ENCODE assay signal across 29 mouse cellular contexts in the genomic region with DNA sequence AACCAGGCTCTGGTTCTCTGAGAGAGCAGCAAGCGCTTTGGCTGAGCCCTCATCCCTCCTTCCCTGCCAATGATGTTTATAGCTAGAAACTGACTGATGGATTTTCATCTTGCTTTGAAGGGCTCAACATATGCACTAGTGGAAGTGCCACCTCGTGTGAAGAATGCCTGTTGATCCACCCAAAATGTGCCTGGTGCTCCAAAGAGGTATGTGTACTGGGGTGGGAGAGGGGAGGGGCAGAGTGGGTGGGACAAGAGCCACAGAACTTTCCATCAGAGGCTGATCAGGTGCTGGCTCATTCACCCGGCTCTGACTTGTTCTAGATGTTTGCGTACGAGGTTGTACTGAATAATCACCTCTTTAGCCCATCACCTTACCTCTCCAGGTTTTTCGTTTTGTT. TPM values are rescaled to one million over a fixed set of nuclear protein-coding genes. Genes with fewer than 3 reads are reported as not detected.
"Had no signal": no experiment of that assay in that cellular context is flagged by ENCODE, and none has a peak within 500 bp of the region (broad histone marks: within the 10 kb centered on the region; RNA-seq: fewer than 3 reads in every experiment).

No protein-coding gene starts in this region.

- H3K27me3 ChIP-seq: heart, embryonic 13.5 days; heart, embryonic 15.5 days; hindbrain, embryonic 13.5 days; hindbrain, embryonic 15.5 days; limb, embryonic 12.5 days; liver, embryonic 12.5 days had no signal

- H3K27ac ChIP-seq: heart, embryonic 13.5 days; heart, embryonic 15.5 days; hindbrain, embryonic 13.5 days; hindbrain, embryonic 15.5 days; hindbrain, postnatal 0 days; layer of hippocampus, adult 2 months; left cerebral cortex, adult 2 months; limb, embryonic 10.5 days; limb, embryonic 12.5 days; liver, embryonic 12.5 days; liver, embryonic 14.5 days had no signal

- H3K4me3 ChIP-seq: heart, embryonic 13.5 days; heart, embryonic 15.5 days; hindbrain, embryonic 13.5 days; hindbrain, embryonic 15.5 days; layer of hippocampus, adult 2 months; left cerebral cortex, adult 2 months; limb, embryonic 10.5 days; limb, embryonic 12.5 days; liver, embryonic 12.5 days had no signal

- ATAC-seq: hindbrain, postnatal 0 days; intestine, embryonic 16.5 days; liver, embryonic 12.5 days had no signal

- DNase-seq: gastrocnemius, postnatal 14 days; gastrocnemius, postnatal 36 days; heart, adult 18-20 months; heart, postnatal 14 days; heart, postnatal 36 days; kidney, adult 18-20 months; kidney, adult 8-10 months; kidney, postnatal 10 days; kidney, postnatal 25 days; kidney, postnatal 4 days; liver had no signal

- H3K9me3 ChIP-seq: heart, embryonic 13.5 days; heart, embryonic 15.5 days; hindbrain, embryonic 13.5 days; hindbrain, embryonic 15.5 days; limb, embryonic 10.5 days; limb, embryonic 12.5 days; liver, embryonic 12.5 days had no signal

- H3K4me1 ChIP-seq: hindbrain, embryonic 13.5 days had no signal

- H3K9ac ChIP-seq: heart, embryonic 13.5 days; heart, embryonic 15.5 days; hindbrain, embryonic 13.5 days; hindbrain, embryonic 15.5 days; limb, embryonic 12.5 days; liver, embryonic 12.5 days; liver, embryonic 14.5 days had no signal

- H3K36me3 ChIP-seq: hindbrain, embryonic 13.5 days; hindbrain, embryonic 15.5 days had no signal

- H3K4me2 ChIP-seq: heart, embryonic 11.5 days; heart, embryonic 13.5 days; heart, embryonic 15.5 days; hindbrain, embryonic 13.5 days; hindbrain, embryonic 15.5 days; limb, embryonic 12.5 days; liver, embryonic 12.5 days had no signal

RNA-seq across cellular contexts. Expression of a gene that starts 51.0 kb away (rescaled TPM):
- total RNA-seq: gastrocnemius, adult 18-20 months; gastrocnemius, adult 8-10 months; gastrocnemius, postnatal 14 days; gastrocnemius, postnatal 36 days; heart, adult 18-20 months; hindbrain, postnatal 0 days; layer of hippocampus, adult 2 months; layer of hippocampus, postnatal 25 days; left cerebral cortex, postnatal 14 days had no signal
- polyA plus RNA-seq: heart, postnatal 0 days; hindbrain, embryonic 13.5 days had no signal
